Mouse (Mus musculus) limb, embryonic 13.5 days (tissue): ENCODE measurements around the gene Capn8. TPM values are rescaled to one million over a fixed set of nuclear protein-coding genes. Genes with fewer than 3 reads are reported as not detected.

ENCODE experiments used
- ATAC-seq: fragments of 200-750 bp; cut with Nextera tagmentation; 2 replicates; pipeline ENCODE4 v1.8.0; 2017; ENCODE audit warnings: low read depth, moderate number of reproducible peaks, moderate TSS enrichment; ENCODE audit not compliant: low FRiP score
- H3K27ac ChIP-seq: fragments of 300-500 bp; sonication (generic); 2 replicates; pipeline ENCODE4 v1.5.1; 2015; ENCODE audit warnings: inconsistent platforms, mild to moderate bottlenecking, moderate library complexity
- H3K27me3 ChIP-seq: fragments of 300-500 bp; sonication (generic); 2 replicates; pipeline ENCODE4 v1.6.1; 2015; ENCODE audit warnings: mild to moderate bottlenecking, inconsistent platforms
- H3K36me3 ChIP-seq: fragments of 300-500 bp; sonication (generic); 2 replicates; pipeline ENCODE4 v1.6.1; 2015; ENCODE audit warnings: inconsistent platforms, mild to moderate bottlenecking, moderate library complexity
- H3K4me1 ChIP-seq: fragments of 300-500 bp; sonication (generic); 2 replicates; pipeline ENCODE4 v1.6.1; 2015; ENCODE audit warnings: inconsistent platforms
- H3K4me2 ChIP-seq: fragments of 300-500 bp; sonication (generic); replicated peaks from 2 replicates; pipeline ENCODE4 v1.6.1; 2015; ENCODE audit warnings: inconsistent platforms, mild to moderate bottlenecking, moderate library complexity
- H3K4me3 ChIP-seq: fragments of 300-500 bp; sonication (generic); 2 replicates; pipeline ENCODE4 v1.5.1; 2015; ENCODE audit warnings: moderate library complexity, mild to moderate bottlenecking, inconsistent platforms
- H3K9ac ChIP-seq: fragments of 300-500 bp; sonication (generic); 2 replicates; pipeline ENCODE4 v1.6.1; 2015; ENCODE audit warnings: mild to moderate bottlenecking, inconsistent platforms
- H3K9me3 ChIP-seq: fragments of 300-500 bp; sonication (generic); 2 replicates; pipeline ENCODE4 v1.6.1; 2016; ENCODE audit warnings: inconsistent platforms
- WGBS: fragments of 180-500 bp; shearing (Covaris S2); methylation state at CpG from one replicate; pipeline ENCODE4 v1.1.7; 2015; 5-methylcytosine and 5-hydroxymethylcytosine counted together
- polyA plus RNA-seq: library from polyadenylated mRNA; unstranded; fragments of >200 nt; fragmentation: Nextera tagmentation; extraction: Ambion mirVana; gene quantifications from 2 replicates; pipeline ENCODE4 v1.2.1, GENCODE M21; 2015

Gene Capn8
- polyA plus RNA-seq, 1 experiment from 2014 or later, result not detected

DNA sequence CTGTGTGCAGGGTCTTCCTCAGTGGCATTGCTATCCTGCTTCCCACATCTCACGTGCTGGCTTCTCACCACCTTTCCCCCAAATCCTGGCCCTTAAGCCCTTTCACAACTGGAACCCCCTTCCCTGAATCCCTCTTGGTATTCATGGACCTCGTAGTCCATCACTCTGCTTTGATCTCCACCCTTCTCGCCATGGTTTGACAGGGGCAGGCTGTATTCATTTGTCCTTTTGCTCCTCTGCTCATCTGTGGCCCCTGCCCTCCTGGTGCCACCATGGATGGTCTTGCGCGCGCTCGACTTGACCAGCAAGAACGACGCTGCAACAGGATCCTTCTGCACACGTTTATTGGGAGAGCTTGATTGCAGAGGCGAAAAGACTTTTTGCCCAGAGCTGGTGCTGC is 5.3 kb upstream of the Capn8 start:
- no peaks in the 10 kb centered on the region for H3K36me3 ChIP-seq
- ATAC-seq, result no peak
- no peaks in the 10 kb centered on the region for H3K27me3 ChIP-seq
- H3K4me2 ChIP-seq, result no peak overlapping the region
- no peaks in the 10 kb centered on the region for H3K9me3 ChIP-seq
- H3K27ac ChIP-seq, result no peak overlapping the region
- H3K9ac ChIP-seq, result no peak overlapping the region
- H3K4me1 ChIP-seq, result peaks cover 15% of the 10 kb centered on the region
- WGBS, result 80% methylated on average over 11 of the region's 11 CpGs
- no peak overlapping the region for H3K4me3 ChIP-seq

- ATAC-seq, result peak; percentile 57; the same call in 1 of the 2 replicates
- 29% methylated on average over 3 of the region's 3 CpGs for WGBS
- peaks cover 15% of the 10 kb centered on the region for H3K4me1 ChIP-seq
These were observed 4.3 kb upstream of the Capn8 start for GRCm38 (mm10) chr1:182560390-182561098.

DNA sequence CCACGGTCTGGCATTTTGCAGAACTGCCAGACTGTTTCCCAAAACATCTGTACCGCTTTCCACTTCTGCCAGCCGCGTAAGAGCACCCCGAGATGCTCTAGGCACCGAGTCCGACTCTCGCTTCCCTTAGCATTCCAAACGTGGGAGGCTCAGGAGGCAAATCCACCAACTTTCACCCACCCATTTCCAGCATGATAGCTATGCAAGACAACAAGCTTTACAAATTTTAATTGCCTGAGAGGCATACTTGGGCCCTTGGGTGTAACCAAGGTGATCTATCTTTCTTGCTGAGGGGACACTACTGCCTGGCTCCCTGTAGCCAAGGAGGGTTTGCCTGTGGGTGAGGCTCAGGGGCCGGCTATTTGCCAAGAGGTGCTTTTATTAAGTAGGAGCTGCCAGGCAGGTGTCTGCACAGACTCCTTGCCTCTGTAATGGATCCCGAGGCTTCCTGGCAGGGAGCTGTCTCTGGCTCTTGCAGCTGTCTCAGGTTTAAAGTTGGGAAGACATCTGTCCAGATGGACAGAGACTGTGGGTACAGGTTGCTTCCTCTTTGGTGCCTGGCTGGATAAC is 2.8 kb upstream of the Capn8 start:
- Histone ChIP-seq H3K27me3 (no peaks in the 10 kb centered on the region), H3K4me1 (peaks cover 15% of the 10 kb centered on the region), H3K27ac (no peak overlapping the region), H3K36me3 (no peaks in the 10 kb centered on the region), H3K9ac (no peak overlapping the region), H3K4me2 (peak overlapping the region; percentile 35), H3K4me3 (no peak overlapping the region), H3K9me3 (no peaks in the 10 kb centered on the region)
- WGBS, result 71% methylated on average over 11 of the region's 11 CpGs
- no peak for ATAC-seq

More at GRCm38 (mm10) chr1:182560390-182561098, 4.3 kb upstream of the Capn8 start:
- H3K4me2 ChIP-seq, result no peak overlapping the region
- no peaks in the 10 kb centered on the region for H3K27me3 ChIP-seq
- H3K27ac ChIP-seq, result no peak overlapping the region
- H3K9ac ChIP-seq, result no peak overlapping the region
- no peaks in the 10 kb centered on the region for H3K36me3 ChIP-seq
- H3K9me3 ChIP-seq, result no peaks in the 10 kb centered on the region
- H3K4me3 ChIP-seq, result no peak overlapping the region

DNA sequence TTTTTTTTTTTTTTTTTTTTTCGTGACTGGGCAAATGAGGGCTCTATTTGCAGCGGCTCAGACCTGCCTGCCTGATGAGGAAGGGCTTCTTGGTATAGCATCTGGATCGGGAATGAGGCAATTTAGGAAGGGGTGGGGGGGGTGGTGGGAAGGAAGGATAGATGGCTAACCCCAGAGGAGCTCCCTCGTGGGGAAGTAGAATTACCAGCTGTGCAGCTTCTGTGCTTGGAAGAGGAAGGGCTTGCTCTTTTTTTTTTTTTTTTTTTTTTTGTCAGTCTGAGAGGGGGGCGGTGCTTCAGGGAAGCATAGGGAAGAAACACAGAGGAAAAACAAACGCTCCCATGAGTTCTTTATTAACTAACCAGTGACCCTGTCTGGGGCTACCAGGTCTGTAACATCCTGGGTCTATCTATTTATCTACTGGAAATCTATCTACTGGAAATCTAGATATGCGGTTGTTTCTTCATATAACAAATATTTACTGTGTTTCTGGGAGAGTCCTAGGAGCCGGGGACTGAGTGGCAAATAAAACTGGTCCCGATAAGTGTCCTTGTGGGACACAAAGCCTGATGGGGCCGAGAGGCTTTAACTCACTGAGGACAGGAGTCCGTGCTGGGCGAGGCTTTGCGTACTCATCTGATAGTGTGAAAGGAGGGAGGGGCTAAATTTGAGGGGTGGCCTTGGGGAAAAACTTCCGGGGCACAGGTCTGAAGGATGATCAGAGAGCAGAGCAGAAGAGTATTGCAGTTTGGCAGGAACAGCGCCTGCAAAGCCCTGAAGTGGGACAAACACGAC is 2.0 kb upstream of the Capn8 start:
- no peak overlapping the region for H3K4me3 ChIP-seq
- no peaks in the 10 kb centered on the region for H3K9me3 ChIP-seq
- peak; percentile 22; the same call in 1 of the 2 replicates for ATAC-seq
- 34% methylated on average over 16 of the region's 16 CpGs for WGBS
- H3K9ac ChIP-seq, result no peak overlapping the region
- H3K36me3 ChIP-seq, result no peaks in the 10 kb centered on the region
- H3K4me1 ChIP-seq, result peaks cover 15% of the 10 kb centered on the region
- peak overlapping the region; percentile 35 for H3K4me2 ChIP-seq
- no peak overlapping the region for H3K27ac ChIP-seq
- no peaks in the 10 kb centered on the region for H3K27me3 ChIP-seq

DNA sequence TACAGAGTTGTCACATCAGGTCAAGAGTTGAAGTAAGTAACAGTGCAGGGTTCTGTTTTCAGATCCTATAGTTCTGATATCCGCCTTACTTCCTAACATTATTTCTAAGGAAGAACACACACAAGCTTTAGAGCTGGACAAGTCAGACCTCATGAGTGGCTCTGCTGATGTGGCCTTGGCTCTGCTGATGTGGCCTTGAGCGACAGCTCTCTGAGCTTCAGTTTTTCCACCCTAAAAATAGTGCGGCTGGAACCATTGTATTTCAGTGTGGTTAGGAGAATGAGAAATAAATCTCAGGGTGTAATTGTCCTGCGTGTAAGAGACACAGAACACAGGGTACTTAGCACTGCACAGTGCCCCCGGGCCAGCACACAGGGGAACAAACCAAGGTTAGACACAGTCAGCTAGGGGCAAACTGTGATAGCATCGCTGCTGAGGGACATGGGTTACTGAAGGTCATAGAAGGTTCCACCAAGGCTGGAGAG is 586 bp downstream of the Capn8 start:
- ATAC-seq, result no peak
- H3K9ac ChIP-seq, result no peak overlapping the region
- H3K36me3 ChIP-seq, result no peaks in the 10 kb centered on the region
- peaks cover 15% of the 10 kb centered on the region for H3K4me1 ChIP-seq
- WGBS, result 89% methylated on average over 6 of the region's 6 CpGs
- H3K27ac ChIP-seq, result no peak overlapping the region
- no peak overlapping the region for H3K4me3 ChIP-seq
- no peak overlapping the region for H3K4me2 ChIP-seq
- H3K27me3 ChIP-seq, result no peaks in the 10 kb centered on the region
- H3K9me3 ChIP-seq, result no peaks in the 10 kb centered on the region

GRCm38 (mm10) chr1:182571148-182571547 is 6.3 kb downstream of the Capn8 start:
- no peaks in the 10 kb centered on the region for H3K9me3 ChIP-seq
- H3K4me2 ChIP-seq, result no peak overlapping the region
- no peak overlapping the region for H3K4me3 ChIP-seq
- ATAC-seq, result no peak
- H3K4me1 ChIP-seq, result peaks cover 14% of the 10 kb centered on the region
- WGBS, result 91% methylated on average over 3 of the region's 3 CpGs
- no peak overlapping the region for H3K9ac ChIP-seq
- H3K27ac ChIP-seq, result no peak overlapping the region
- H3K36me3 ChIP-seq, result no peaks in the 10 kb centered on the region
- H3K27me3 ChIP-seq, result no peaks in the 10 kb centered on the region

- Histone ChIP-seq H3K4me2 (no peak overlapping the region), H3K4me3 (no peak overlapping the region), H3K36me3 (no peaks in the 10 kb centered on the region), H3K27me3 (no peaks in the 10 kb centered on the region), H3K9me3 (no peaks in the 10 kb centered on the region), H3K4me1 (peaks cover 14% of the 10 kb centered on the region), H3K27ac (no peak overlapping the region), H3K9ac (no peak overlapping the region)
- WGBS, result 82% methylated on average over 11 of the region's 11 CpGs
- no peak for ATAC-seq
These were observed 7.2 kb downstream of the Capn8 start for GRCm38 (mm10) chr1:182571973-182572372.

- no peak overlapping the region for H3K4me3 ChIP-seq
- H3K4me2 ChIP-seq, result no peak overlapping the region
- WGBS, result 10% methylated on average over 8 of the region's 8 CpGs
- H3K27me3 ChIP-seq, result no peaks in the 10 kb centered on the region
- no peak overlapping the region for H3K9ac ChIP-seq
- H3K9me3 ChIP-seq, result no peaks in the 10 kb centered on the region
- ATAC-seq, result no peak
- no peak overlapping the region for H3K27ac ChIP-seq
- no peaks in the 10 kb centered on the region for H3K36me3 ChIP-seq
- H3K4me1 ChIP-seq, result peaks cover 14% of the 10 kb centered on the region
These were observed 9.3 kb downstream of the Capn8 start for GRCm38 (mm10) chr1:182573856-182574665.

DNA sequence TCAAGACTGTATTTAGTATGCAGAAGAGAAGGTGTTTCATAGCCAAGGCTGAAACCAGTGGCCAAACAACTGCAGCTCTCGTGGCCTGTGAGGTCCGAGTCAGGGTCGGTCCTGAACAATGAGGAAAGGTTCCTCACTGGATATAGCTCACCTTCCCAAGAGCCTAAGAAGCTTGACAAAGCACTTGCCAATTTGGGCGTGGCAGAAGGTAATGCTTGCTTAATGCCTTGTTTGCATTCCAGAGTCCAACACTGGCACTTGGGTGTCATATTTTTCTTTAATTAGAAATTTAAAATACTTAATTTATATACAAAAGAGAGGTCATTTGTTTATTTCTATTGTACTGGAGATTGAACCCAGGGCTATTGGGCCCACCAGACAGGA is 9.9 kb downstream of the Capn8 start:
- H3K4me2 ChIP-seq, result no peak overlapping the region
- 47% methylated on average over 4 of the region's 4 CpGs for WGBS
- H3K27ac ChIP-seq, result no peak overlapping the region
- no peaks in the 10 kb centered on the region for H3K36me3 ChIP-seq
- H3K4me1 ChIP-seq, result peaks cover 14% of the 10 kb centered on the region
- H3K27me3 ChIP-seq, result no peaks in the 10 kb centered on the region
- no peak overlapping the region for H3K4me3 ChIP-seq
- no peaks in the 10 kb centered on the region for H3K9me3 ChIP-seq
- ATAC-seq, result no peak
- H3K9ac ChIP-seq, result no peak overlapping the region

DNA sequence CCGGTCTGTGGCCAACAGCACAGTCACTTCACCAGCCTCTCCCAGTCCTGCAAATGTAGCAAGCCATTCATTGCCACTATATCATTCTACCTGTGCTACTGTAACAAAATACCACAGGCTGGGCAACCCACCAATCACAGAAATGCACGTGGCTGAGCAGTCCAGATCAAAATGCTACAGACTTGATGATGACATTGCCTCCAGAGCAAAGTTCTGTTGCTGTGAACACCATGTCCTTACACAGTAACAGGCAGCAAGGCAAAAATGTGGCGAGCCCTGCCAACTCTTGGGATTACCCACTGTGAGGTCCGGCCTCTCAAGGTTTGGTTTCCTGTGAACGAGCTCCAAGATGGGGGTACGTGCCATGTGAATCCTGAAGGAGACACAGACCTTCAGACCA is 19.4 kb downstream of the Capn8 start:
- no peaks in the 10 kb centered on the region; the same call in 1 of the 2 replicates for H3K27me3 ChIP-seq
- H3K4me2 ChIP-seq, result no peak overlapping the region
- no peak overlapping the region for H3K4me3 ChIP-seq
- H3K9me3 ChIP-seq, result no peaks in the 10 kb centered on the region
- H3K4me1 ChIP-seq, result peaks cover 4% of the 10 kb centered on the region; the same call in 1 of the 2 replicates
- no peak overlapping the region for H3K9ac ChIP-seq
- ATAC-seq, result no peak
- no peaks in the 10 kb centered on the region for H3K36me3 ChIP-seq
- WGBS, result 90% methylated on average over 6 of the region's 6 CpGs
- H3K27ac ChIP-seq, result no peak overlapping the region

GRCm38 (mm10) chr1:182585162-182585840 is 20.5 kb downstream of the Capn8 start:
- Histone ChIP-seq H3K4me2 (peak overlapping the region; percentile 56), H3K9ac (no peak overlapping the region), H3K4me3 (peak overlapping the region; percentile 17), H3K4me1 (peaks cover 4% of the 10 kb centered on the region; the same call in 1 of the 2 replicates), H3K9me3 (no peaks in the 10 kb centered on the region), H3K27me3 (no peaks in the 10 kb centered on the region; the same call in 1 of the 2 replicates), H3K36me3 (no peaks in the 10 kb centered on the region), H3K27ac (no peak overlapping the region)
- WGBS, result 13% methylated on average over 16 of the region's 16 CpGs
- no peak for ATAC-seq
